In the genomic region with DNA sequence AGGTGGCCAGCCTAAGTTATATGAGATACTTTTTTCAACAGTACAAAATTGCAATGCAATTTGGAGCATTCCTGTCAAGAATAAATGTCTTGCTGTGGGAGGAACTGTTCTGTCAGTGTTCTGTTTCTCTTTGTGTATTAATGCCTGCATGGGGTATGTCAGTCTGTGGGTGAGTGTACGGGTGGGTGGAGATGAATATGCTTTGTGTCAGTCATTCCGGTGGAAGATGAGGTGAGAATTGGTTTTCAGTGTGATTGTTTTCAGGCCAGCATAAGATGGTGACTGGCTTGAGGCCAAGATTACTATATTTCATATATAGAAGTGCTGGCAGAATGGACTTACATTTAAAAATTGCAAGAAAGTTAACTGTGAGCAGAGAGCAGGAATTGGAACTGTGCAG, we compare ENCODE assay signal across 19 mouse cellular contexts.
DNase-seq lines count a peak whose midpoint lies in the region; ATAC-seq lines count a peak whose summit lies in the region.
"Had no signal": no experiment of that assay in that cellular context is flagged by ENCODE, and none has a peak within 500 bp of the region (broad histone marks: within the 10 kb centered on the region; RNA-seq: fewer than 3 reads in every experiment).

No protein-coding gene starts in this region.

- H3K27ac ChIP-seq in forebrain, embryonic 12.5 days: peak overlapping the region; percentile 46; the same call in 1 of the 2 replicates
- no peak overlapping the region for H3K27ac ChIP-seq in forebrain, embryonic 10.5 days
- H3K27ac ChIP-seq: heart, embryonic 15.5 days; intestine, embryonic 15.5 days; kidney, embryonic 15.5 days; layer of hippocampus, adult 2 months; liver, embryonic 13.5 days; lung, embryonic 15.5 days had no signal

- no peak for DNase-seq in forebrain, embryonic 10.5 days (ENCODE audit: extremely low spot score, low spot score)
- DNase-seq in layer of hippocampus, adult 18-20 months (ENCODE audit: low spot score in 2 of 2): peak; percentile 5 to 33
- no peak for DNase-seq in layer of hippocampus, postnatal 10 days (ENCODE audit: low spot score in 2 of 2)
- DNase-seq in right cerebral cortex, adult 2 months (ENCODE audit: low spot score in 2 of 2): peak; percentile 29 to 46
- no peak for DNase-seq in right cerebral cortex, postnatal 4 days
- DNase-seq in telencephalon, adult 2 months (ENCODE audit: low read depth, low spot score): peak; percentile 65
- DNase-seq in kidney, postnatal 10 days: no peak
- DNase-seq: cerebellum, adult 11 months; cerebellum, postnatal 14 days; heart, adult 18-20 months; liver, embryonic 13.5 days; spleen, adult 18-20 months; thymus, adult 2 months had no signal

- H3K9ac ChIP-seq in forebrain, embryonic 12.5 days: no peak overlapping the region
- H3K9ac ChIP-seq: heart, embryonic 15.5 days; intestine, embryonic 15.5 days; kidney, embryonic 15.5 days; liver, embryonic 13.5 days; lung, embryonic 15.5 days had no signal

- no peaks in the 10 kb centered on the region; the same call in 1 of the 2 replicates for H3K4me1 ChIP-seq in forebrain, embryonic 12.5 days
- H3K4me1 ChIP-seq in forebrain, embryonic 10.5 days: no peaks in the 10 kb centered on the region
- H3K4me1 ChIP-seq: heart, embryonic 15.5 days; intestine, embryonic 15.5 days; kidney, embryonic 15.5 days; liver, embryonic 13.5 days; lung, embryonic 15.5 days had no signal

- ATAC-seq in forebrain, embryonic 12.5 days (ENCODE audit: low FRiP score): peak; percentile 72
- ATAC-seq: intestine, embryonic 15.5 days had no signal

- H3K4me3 ChIP-seq in forebrain, embryonic 12.5 days (replicated peaks): no peak overlapping the region
- no peak overlapping the region for H3K4me3 ChIP-seq in forebrain, embryonic 10.5 days
- H3K4me3 ChIP-seq: heart, embryonic 15.5 days; intestine, embryonic 15.5 days; kidney, embryonic 15.5 days; layer of hippocampus, adult 2 months; liver, embryonic 13.5 days; lung, embryonic 15.5 days had no signal

- H3K4me2 ChIP-seq in forebrain, embryonic 12.5 days: no peak overlapping the region
- H3K4me2 ChIP-seq: heart, embryonic 15.5 days; intestine, embryonic 15.5 days; kidney, embryonic 15.5 days; liver, embryonic 13.5 days; lung, embryonic 15.5 days had no signal

- no peaks in the 10 kb centered on the region for H3K9me3 ChIP-seq in forebrain, embryonic 12.5 days
- H3K9me3 ChIP-seq in forebrain, embryonic 10.5 days: no peaks in the 10 kb centered on the region
- H3K9me3 ChIP-seq: heart, embryonic 15.5 days; intestine, embryonic 15.5 days; kidney, embryonic 15.5 days; liver, embryonic 13.5 days; lung, embryonic 15.5 days had no signal

- no peaks in the 10 kb centered on the region for H3K27me3 ChIP-seq in forebrain, embryonic 12.5 days
- no peaks in the 10 kb centered on the region for H3K27me3 ChIP-seq in forebrain, embryonic 10.5 days (ENCODE audit: poor library complexity, severe bottlenecking)
- H3K27me3 ChIP-seq: heart, embryonic 15.5 days; intestine, embryonic 15.5 days; kidney, embryonic 15.5 days; liver, embryonic 13.5 days; lung, embryonic 15.5 days had no signal

- no peaks in the 10 kb centered on the region for H3K36me3 ChIP-seq in forebrain, embryonic 12.5 days (replicated peaks)
- no peaks in the 10 kb centered on the region for H3K36me3 ChIP-seq in forebrain, embryonic 10.5 days (replicated peaks)
- H3K36me3 ChIP-seq: heart, embryonic 15.5 days; intestine, embryonic 15.5 days; kidney, embryonic 15.5 days; liver, embryonic 13.5 days; lung, embryonic 15.5 days had no signal

- 65% methylated on average over 2 of the region's 2 CpGs for WGBS in forebrain, embryonic 12.5 days
- WGBS in forebrain, embryonic 10.5 days: 77% methylated on average over 2 of the region's 2 CpGs

Comparison
In these comparisons a context has a peak if more than half of its experiments do, and no peak if none do; other contexts are left out.
1. DNase-seq: peak in layer of hippocampus, adult 18-20 months (2 of 2), right cerebral cortex, adult 2 months (2 of 2) and telencephalon, adult 2 months (single experiment); none in forebrain, embryonic 10.5 days (single experiment), layer of hippocampus, postnatal 10 days (0 of 2), right cerebral cortex, postnatal 4 days (single experiment) and kidney, postnatal 10 days (single experiment).